Mouse (Mus musculus) midbrain, embryonic 15.5 days (tissue): ENCODE results near the gene Ctrc. TPM values are rescaled to one million over a fixed set of nuclear protein-coding genes. Genes with fewer than 3 reads are reported as not detected.

Experiments
- ATAC-seq: fragments of 200-750 bp; cut with Nextera tagmentation; replicated peaks from 2 replicates; pipeline ENCODE4 v1.8.0; 2017; ENCODE audit warnings: moderate TSS enrichment
- H3K27ac ChIP-seq: fragments of 300-500 bp; sonication (generic); 2 replicates; pipeline ENCODE4 v1.5.1; 2015; ENCODE audit warnings: mild to moderate bottlenecking, inconsistent platforms
- H3K27me3 ChIP-seq: fragments of 300-500 bp; sonication (generic); replicated peaks from 2 replicates; pipeline ENCODE4 v1.6.1; 2015; ENCODE audit warnings: inconsistent platforms
- H3K36me3 ChIP-seq: fragments of 300-500 bp; sonication (generic); replicated peaks from 2 replicates; pipeline ENCODE4 v1.6.1; 2015; ENCODE audit warnings: inconsistent platforms
- H3K4me1 ChIP-seq: fragments of 300-500 bp; sonication (generic); 2 replicates; pipeline ENCODE4 v1.6.1; 2015; ENCODE audit warnings: inconsistent platforms
- H3K4me2 ChIP-seq: fragments of 300-500 bp; sonication (generic); 2 replicates; pipeline ENCODE4 v1.6.1; 2015; ENCODE audit warnings: inconsistent platforms, mild to moderate bottlenecking, moderate library complexity
- H3K4me3 ChIP-seq: fragments of 300-500 bp; sonication (generic); 2 replicates; pipeline ENCODE4 v1.5.1; 2015; ENCODE audit warnings: mild to moderate bottlenecking, inconsistent platforms
- H3K9ac ChIP-seq: fragments of 300-500 bp; sonication (generic); 2 replicates; pipeline ENCODE4 v1.6.1; 2015; ENCODE audit warnings: mild to moderate bottlenecking, inconsistent platforms
- H3K9me3 ChIP-seq: fragments of 300-500 bp; sonication (generic); 2 replicates; pipeline ENCODE4 v1.6.1; 2016; ENCODE audit warnings: inconsistent platforms
- WGBS: fragments of 180-500 bp; shearing (Covaris S2); methylation state at CpG from one replicate; pipeline ENCODE4 v1.1.7; 2015; ENCODE audit warnings: mixed read lengths; 5-methylcytosine and 5-hydroxymethylcytosine counted together
- polyA plus RNA-seq: library from polyadenylated mRNA; unstranded; fragments of >200 nt; fragmentation: Nextera tagmentation; extraction: Ambion mirVana; gene quantifications from 2 replicates; pipeline ENCODE4 v1.2.1, GENCODE M21; 2015

Gene Ctrc
- polyA plus RNA-seq, 1 experiment from 2014 or later = not detected

DNA sequence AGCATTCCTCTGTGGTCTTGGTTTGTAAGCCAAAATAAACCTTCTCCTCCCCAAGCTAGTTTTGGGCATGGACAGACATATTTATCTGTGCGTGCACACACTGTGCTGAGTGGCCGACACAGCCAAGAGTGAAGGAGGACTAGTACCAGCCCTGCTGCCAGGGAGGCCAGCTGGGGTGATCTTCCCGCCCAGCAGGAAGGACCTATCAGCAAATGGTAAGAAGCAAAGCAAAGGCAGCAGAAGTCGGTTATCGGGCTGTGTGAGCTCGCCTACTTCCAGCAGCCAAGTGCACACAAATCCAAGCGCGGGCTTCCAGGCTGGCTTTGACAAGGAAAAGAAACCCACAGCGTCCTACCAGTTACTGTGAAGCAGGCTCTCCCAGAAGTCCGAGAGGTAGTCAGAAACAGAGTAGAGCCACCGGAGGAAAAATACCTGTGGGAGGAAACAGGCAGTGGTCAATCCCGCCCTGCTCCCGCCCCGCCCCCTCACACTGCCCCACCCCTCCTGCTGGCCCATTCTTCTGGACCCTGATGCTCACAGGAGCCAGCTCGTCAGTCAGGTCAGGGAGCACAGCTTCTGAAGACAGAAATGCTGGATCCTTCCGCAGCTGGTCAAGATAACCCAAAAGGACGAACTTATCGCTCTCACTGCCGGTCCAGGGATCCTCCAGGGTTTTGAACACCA is 78.7 kb downstream of the Ctrc start:
- peaks cover 6% of the 10 kb centered on the region; the same call in 1 of the 2 replicates for H3K4me1 ChIP-seq
- 0 out of 2 replicates have a peak, but pooled peaks have one; percentile 33 for ATAC-seq
- no peak overlapping the region for H3K4me2 ChIP-seq
- H3K4me3 ChIP-seq = no peak overlapping the region
- 75% methylated on average over 19 of the region's 19 CpGs for WGBS
- H3K27me3 ChIP-seq = no peaks in the 10 kb centered on the region
- peak overlapping the region; percentile 35; the same call in 1 of the 2 replicates for H3K27ac ChIP-seq
- peaks cover 50% of the 10 kb centered on the region for H3K36me3 ChIP-seq
- H3K9ac ChIP-seq = no peak overlapping the region
- H3K9me3 ChIP-seq = no peaks in the 10 kb centered on the region

- WGBS = 55% methylated on average over 19 of the region's 19 CpGs
- Histone ChIP-seq H3K4me1 (peaks cover 6% of the 10 kb centered on the region; the same call in 1 of the 2 replicates), H3K27me3 (no peaks in the 10 kb centered on the region), H3K36me3 (peaks cover 52% of the 10 kb centered on the region), H3K27ac (peak overlapping the region; percentile 72), H3K9ac (no peak overlapping the region), H3K9me3 (no peaks in the 10 kb centered on the region), H3K4me3 (no peak overlapping the region), H3K4me2 (no peak overlapping the region)
- 0 out of 2 replicates have a peak, but pooled peaks have one; percentile 30 for ATAC-seq
These were observed 79.3 kb downstream of the Ctrc start for GRCm38 (mm10) chr4:141766668-141767352.

DNA sequence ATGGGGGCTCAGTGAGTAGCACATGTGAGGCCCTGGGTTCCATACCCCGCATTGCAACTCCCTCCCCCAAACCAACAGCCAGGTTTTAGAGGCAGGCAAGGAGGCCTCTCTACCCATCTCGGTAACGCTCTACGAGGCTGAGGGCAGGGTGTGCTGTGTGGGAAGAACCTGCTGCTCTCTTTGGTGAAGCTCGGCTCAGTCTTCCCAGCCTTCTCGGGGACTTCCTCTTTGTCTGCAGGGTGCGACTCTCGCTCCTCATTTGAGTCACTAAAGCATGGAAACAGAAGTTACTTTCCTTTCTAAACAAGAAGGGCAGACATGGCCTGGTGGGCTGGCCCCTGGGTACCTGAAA is 79.9 kb downstream of the Ctrc start:
- Histone ChIP-seq H3K4me2 (no peak overlapping the region), H3K9me3 (no peaks in the 10 kb centered on the region), H3K27me3 (no peaks in the 10 kb centered on the region), H3K27ac (peak overlapping the region; percentile 72), H3K9ac (no peak overlapping the region), H3K4me3 (no peak overlapping the region), H3K4me1 (peaks cover 6% of the 10 kb centered on the region; the same call in 1 of the 2 replicates), H3K36me3 (peaks cover 50% of the 10 kb centered on the region)
- no peak for ATAC-seq
- 80% methylated on average over 8 of the region's 8 CpGs for WGBS

- 99% methylated on average over 3 of the region's 3 CpGs for WGBS
- ATAC-seq = no peak
These were observed 81.2 kb downstream of the Ctrc start for GRCm38 (mm10) chr4:141765008-141765407.

More at GRCm38 (mm10) chr4:141765008-141765407, 81.2 kb downstream of the Ctrc start:
- H3K9ac ChIP-seq = no peak overlapping the region
- H3K4me3 ChIP-seq = no peak overlapping the region
- H3K4me1 ChIP-seq = peaks cover 6% of the 10 kb centered on the region; the same call in 1 of the 2 replicates
- H3K4me2 ChIP-seq = no peak overlapping the region
- H3K27me3 ChIP-seq = no peaks in the 10 kb centered on the region
- no peaks in the 10 kb centered on the region for H3K9me3 ChIP-seq
- H3K36me3 ChIP-seq = peaks cover 42% of the 10 kb centered on the region
- no peak overlapping the region for H3K27ac ChIP-seq

Other genes with a start within 250 kb of the Ctrc start
- 35.2 and 41.0 TPM in 2 replicates for gene Fblim1, start 240.3 kb downstream of the Ctrc start, polyA plus RNA-seq
- gene Tmem82, start 227.7 kb downstream of the Ctrc start, polyA plus RNA-seq = 0.32 and 0.65 TPM in 2 replicates
- 0.26 and 0.61 TPM in 2 replicates for gene Slc25a34, start 222.5 kb downstream of the Ctrc start, polyA plus RNA-seq
- gene Plekhm2, start 181.5 kb downstream of the Ctrc start, polyA plus RNA-seq = 9.7 and 10.7 TPM in 2 replicates
- gene Rsc1a1, start 160.8 kb downstream of the Ctrc start, polyA plus RNA-seq = 0.49 and 0.53 TPM in 2 replicates
- gene Ddi2, start 122.9 kb downstream of the Ctrc start, polyA plus RNA-seq = 13.3 and 14.0 TPM in 2 replicates
- gene Agmat, start 99.7 kb downstream of the Ctrc start, polyA plus RNA-seq = not detected in 2 replicates
- 6.5 and 6.6 TPM in 2 replicates for gene Dnajc16, start 55.4 kb downstream of the Ctrc start, polyA plus RNA-seq
- 20.7 and 21.4 TPM in 2 replicates for gene Casp9, start 52.7 kb downstream of the Ctrc start, polyA plus RNA-seq
- 0.36 and 0.43 TPM in 2 replicates for gene Cela2a, start 20.2 kb downstream of the Ctrc start, polyA plus RNA-seq
- gene Efhd2, start 28.6 kb upstream of the Ctrc start, polyA plus RNA-seq = 71.5 and 82.6 TPM in 2 replicates
- gene Fhad1, start 168.7 kb upstream of the Ctrc start, polyA plus RNA-seq = 3.7 and 4.2 TPM in 2 replicates
- 8.1 and 8.5 TPM in 2 replicates for gene Tmem51, start 237.9 kb upstream of the Ctrc start, polyA plus RNA-seq